Mouse (Mus musculus): Measurements from ENCODE around the gene Gm6793.

The Gm6793 gene

DNA sequence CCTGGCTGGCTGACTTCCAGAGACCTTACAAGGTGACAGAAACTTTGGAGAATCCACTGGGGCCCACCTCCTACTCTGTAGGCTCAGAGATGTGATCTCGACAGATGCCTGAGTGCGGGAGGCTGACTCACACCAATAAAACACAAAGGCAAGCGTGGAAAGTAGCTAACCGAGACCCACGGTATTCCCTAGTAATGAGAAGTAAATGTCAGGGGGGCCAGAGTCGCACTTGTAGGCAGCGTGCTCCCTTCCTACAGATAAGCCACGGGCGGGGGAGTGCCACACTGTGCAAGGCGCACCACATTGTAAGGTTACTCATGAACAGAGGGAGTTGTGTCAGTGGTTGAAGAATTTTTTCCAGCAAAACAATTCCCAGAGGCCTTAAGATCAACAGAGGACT is 30.3 kb downstream of the Gm6793 start:
- DNase-seq (ENCODE audit: low read depth, low spot score) = no peak

DNA sequence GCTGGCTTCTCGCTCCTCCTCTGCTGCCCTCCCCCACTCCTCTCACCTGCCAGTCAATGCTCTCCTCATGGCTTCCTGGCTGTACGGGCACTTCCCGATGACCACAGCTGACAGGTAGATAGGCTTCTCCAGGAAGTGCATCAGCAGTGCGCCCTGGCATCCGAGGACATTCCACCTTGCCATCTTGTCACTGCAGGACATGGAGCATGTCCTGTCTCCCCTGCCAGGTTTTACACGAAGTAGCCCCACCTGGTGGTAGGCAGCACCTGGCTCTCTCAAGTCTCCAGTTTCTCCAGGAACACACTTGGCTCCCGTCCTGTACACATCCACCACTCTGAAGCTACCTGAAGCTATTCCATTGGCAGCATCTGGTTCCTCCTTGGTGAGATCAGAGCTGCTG is 32.7 kb downstream of the Gm6793 start:
- peak; percentile 20 for DNase-seq (ENCODE audit: low read depth, low spot score)

DNA sequence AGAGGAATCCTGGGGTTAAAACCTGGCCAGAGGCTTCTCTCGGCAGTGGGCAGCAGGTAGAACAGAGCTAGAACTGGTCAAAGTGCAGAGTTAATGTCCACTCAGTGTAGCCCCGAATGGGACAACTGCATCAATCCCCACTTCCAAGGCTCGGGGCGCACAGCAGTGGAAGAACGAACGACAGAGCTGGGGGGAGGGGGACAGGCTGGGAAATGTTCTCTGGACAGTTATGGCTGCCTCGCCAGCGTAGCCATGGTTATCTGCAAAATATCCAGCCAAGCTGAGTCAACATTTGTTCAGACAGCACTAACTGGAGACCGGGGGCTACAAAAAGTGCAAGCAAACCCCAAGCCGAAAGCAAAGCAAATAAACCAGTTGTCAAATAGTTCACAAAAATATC is 36.7 kb downstream of the Gm6793 start:
- no peak for DNase-seq (ENCODE audit: low read depth, low spot score)

DNA sequence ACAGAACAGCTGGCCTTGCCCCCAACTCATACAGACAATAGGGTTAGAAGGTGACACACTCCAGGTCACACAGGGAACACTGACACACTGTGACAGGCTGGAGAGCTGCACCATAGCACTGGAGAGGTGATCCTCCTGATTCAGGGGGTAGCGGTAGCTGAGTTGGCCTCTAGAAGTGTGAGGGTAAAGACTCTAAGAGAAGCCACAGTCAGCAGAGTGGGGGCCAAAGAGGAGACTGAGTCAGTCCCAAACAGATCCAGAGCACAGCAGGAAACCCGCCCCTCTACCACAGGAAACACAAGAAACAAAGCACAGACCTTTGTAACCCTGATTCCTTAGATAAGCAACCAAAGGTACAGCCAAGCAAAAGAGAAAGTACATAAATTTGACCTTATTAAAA is 38.5 kb downstream of the Gm6793 start:
- DNase-seq (ENCODE audit: low read depth, low spot score) = no peak

DNA sequence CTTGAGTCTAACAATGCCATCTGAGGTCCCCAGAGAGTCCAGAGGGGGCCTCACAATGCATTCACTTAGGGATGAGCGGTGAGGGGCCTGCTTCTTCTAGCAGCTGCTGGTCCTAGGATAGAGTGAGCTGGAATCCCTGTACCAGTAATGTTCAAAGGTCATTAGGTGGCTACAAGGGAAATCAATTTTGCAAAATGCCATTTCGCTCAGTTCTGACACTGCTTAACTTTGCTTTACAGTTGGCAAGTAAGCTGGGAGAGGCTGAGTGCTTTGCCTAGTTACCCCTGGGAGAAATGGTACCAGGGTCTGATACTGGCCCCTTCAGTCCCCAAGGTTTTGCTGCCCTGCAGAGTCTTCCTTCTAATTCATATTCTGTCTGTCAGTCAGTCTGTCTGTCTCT is 39.1 kb downstream of the Gm6793 start:
- no peak for DNase-seq (ENCODE audit: low read depth, low spot score)

DNA sequence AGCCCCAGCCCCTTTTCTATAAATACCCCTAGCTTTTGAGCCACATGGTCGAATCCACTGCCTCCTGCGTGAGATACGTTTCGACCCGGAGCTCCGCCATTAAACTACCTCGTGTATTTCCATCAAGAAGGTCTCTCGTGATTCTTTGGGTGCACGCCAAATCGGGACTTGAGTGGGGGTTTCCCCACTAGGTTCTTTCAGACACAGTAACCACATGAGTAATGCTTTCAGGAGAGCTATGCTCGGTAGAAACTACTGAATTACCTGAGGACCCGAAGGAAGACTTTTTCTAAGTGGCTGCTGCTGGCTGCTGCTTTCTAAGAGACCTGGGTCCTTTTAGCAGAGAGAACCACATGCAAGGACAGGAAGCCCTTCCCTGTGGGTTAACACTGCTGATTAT is 40.7 kb downstream of the Gm6793 start:
- no peak for DNase-seq (ENCODE audit: low read depth, low spot score)

DNA sequence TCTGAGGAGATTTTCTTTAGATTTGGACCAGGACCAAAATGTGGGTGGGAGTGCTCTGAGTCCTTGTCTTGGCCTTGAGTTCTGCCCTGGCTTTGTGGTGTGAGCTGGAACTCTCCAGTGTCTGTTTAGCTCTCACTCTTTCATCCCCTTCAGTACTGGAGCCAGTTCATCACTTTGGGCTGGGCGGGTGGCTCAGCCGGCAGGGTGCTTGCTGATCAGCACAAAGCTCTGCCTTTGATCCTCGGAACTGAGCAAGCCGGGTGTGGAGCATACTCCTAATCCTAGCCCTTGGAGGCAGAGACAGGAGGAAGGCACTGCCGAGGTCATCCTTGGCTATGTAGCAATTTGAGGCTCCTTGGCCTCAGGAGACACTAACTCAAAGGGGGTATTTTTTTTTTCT is 45.8 kb downstream of the Gm6793 start:
- DNase-seq (ENCODE audit: low read depth, low spot score) = no peak

DNA sequence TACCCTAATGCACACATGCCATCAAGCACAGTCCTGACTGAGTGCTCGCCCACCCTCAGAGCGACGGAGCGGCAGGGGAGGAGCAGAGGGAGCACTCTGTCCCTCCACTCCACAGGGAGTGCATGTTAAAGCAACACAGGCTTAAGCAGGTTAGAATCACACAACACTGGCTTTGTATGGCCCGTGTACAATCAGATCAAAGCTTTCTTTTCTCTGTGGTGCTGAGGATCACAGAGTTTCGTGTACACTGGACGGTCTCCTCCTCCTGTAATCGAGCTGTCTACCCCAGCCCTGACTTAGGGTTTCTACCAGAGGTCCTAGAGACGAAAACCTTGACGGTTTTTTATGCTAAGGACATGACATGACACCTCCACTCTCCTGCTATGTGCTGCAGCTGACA is 46.3 kb downstream of the Gm6793 start:
- DNase-seq (ENCODE audit: low read depth, low spot score) = no peak

DNA sequence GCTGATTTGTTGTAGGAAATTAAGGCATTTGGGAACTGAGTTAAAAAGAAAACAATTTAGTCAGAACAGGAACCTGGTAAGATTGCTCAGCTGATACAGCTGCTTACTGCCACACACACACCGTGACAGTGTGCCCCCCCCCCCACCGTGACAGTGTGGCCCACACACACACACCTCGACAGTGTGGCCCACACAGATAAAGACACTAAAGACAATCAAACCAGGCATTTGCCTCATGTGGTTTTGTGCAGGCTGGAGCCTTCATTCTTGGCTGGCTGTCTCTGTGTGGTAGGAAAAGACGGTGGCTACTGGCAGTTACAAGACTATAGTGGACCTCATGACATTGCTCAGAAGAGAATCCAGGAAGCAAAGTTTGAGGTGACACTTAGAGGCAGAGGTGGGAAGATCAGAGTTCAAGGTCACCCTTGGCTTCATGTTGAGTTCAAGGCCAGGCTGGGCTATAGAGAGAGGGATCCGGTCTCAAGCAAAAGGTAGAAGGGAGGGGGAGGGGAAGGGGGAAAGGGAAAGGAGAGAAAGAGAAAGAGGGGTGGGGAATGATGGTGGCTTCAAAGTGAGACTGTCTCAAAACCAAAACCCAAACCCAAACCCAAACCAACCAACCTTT is 47.5 kb downstream of the Gm6793 start:
- DNase-seq (ENCODE audit: low read depth, low spot score) = no peak

DNA sequence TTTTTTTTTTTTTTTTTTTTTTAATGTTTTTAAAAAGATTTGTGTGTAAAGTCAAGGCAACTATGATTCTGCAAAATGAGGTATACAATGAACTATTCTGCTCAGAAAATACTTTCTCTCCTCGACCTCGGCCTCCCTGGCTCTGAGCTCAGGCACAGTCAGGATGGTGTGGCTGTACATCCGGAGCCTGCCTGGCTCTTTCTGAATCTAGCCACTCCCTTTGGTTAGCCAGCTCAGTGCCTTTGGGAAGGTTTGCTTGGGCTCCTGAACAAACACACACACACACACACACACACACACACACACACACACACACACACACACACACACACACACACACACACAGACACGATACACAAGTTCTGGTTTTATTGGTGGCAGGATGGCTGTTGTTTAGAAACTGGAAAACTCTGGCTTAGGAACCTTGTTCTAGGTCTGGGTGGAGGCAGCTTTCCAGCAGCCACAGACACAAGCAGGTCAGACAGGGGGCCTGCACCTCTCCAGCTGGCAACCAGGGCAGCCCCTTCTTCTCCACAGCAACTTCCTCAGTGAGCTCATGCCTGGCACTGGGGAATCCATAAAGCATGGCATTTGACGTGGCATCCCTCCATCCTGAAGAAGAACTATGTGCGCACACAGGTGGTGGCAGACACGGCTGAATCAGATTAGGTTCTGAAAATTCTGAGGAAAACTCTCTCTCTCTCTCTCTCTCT is 49.8 kb downstream of the Gm6793 start:
- DNase-seq (ENCODE audit: low read depth, low spot score) = no peak

DNA sequence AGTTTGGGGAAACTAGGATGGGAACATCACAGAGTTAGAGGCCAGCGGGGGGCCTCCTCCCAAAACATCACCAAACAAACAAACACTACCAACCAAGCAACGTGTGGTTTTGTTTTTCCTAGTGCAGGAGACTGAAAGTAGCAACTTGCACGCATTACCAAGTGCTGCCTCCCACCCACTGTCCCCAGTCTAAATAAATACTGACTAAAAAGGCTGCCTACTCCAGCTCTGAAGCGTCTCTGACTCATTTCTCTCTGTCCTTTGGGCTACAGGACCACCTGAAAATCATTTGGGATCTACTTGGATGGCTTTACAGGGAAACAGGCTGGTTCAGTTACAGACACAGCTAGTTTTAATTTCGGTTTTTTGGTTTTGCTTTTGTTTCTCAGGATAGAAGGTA is 50.5 kb downstream of the Gm6793 start:
- DNase-seq (ENCODE audit: low read depth, low spot score) = no peak

DNA sequence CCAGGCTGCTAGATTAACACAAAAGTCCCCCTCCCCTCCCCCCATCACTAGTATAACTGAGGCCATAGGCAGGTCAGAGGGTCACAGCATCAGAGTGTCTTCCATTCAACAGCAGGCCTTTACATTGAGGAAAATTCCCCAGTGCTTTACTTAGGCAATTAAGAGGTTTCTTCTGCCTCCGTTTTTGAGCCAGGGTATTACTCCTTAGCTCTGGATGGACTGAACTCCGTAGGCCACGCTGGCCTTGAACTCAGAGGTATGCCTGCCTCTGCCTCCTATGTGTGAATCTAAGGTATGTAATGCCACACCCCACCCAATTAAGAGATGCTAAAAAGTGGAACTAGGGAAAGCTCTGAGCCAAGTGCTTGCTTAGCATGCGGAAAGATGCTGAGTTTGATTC is 51.3 kb downstream of the Gm6793 start:
- no peak for DNase-seq (ENCODE audit: low read depth, low spot score)

Measured in A20 (cell line).